Mouse (Mus musculus) neural tube, embryonic 11.5 days (tissue): ENCODE measurements around the gene Zfp993. TPM values are rescaled to one million over a fixed set of nuclear protein-coding genes. Genes with fewer than 3 reads are reported as not detected.

Experiments used
- polyA plus RNA-seq: library from polyadenylated mRNA; unstranded; fragments of >200 nt; fragmentation: Nextera tagmentation; extraction: Ambion mirVana; gene quantifications from 2 replicates; pipeline ENCODE4 v1.2.1, GENCODE M21; 2014

Zfp993 gene
- polyA plus RNA-seq, 1 experiment from 2014 or later = 5.1 TPM

Other genes with a start within 250 kb of the Zfp993 start
- 3.9 and 4.1 TPM in 2 replicates for gene Zfp992, start 161.9 kb upstream of the Zfp993 start, polyA plus RNA-seq
- gene Zfp981, start 108.9 kb upstream of the Zfp993 start, polyA plus RNA-seq = 0.15 TPM in 1 of 2 replicates, not detected in the other